Mouse (Mus musculus) urinary bladder, adult 2 months (tissue): ENCODE data around the gene Slc23a2. TPM values are rescaled to one million over a fixed set of nuclear protein-coding genes. Genes with fewer than 3 reads are reported as not detected.
A peak's percentile ranks its signal among the peaks of the same experiment; 100 is the strongest.

ENCODE experiments used
- DNase-seq: peaks from one replicate; pipeline ENCODE4 v3.0.0; 2022; ENCODE audit warnings: low spot score
- polyA plus RNA-seq: library from polyadenylated mRNA; depleted of rRNA; stranded (reverse); fragments of >200 nt; gene quantifications from 2 replicates; pipeline ENCODE4 v1.2.3, GENCODE M21; 2012

Gene Slc23a2
- polyA plus RNA-seq, 1 experiment, result 36.3 TPM

GRCm38 (mm10) chr2:132102505-132103130, 42.3 kb downstream of the Slc23a2 start:
- no peak for DNase-seq

GRCm38 (mm10) chr2:132098942-132099672, 45.8 kb downstream of the Slc23a2 start:
- DNase-seq, result no peak

GRCm38 (mm10) chr2:132098365-132098764, 46.5 kb downstream of the Slc23a2 start:
- DNase-seq, result no peak

GRCm38 (mm10) chr2:132096582-132096981, 48.3 kb downstream of the Slc23a2 start:
- DNase-seq, result no peak

GRCm38 (mm10) chr2:132095821-132096220, 49.1 kb downstream of the Slc23a2 start:
- DNase-seq, result no peak

GRCm38 (mm10) chr2:132094441-132095230, 50.3 kb downstream of the Slc23a2 start:
- DNase-seq, result no peak

GRCm38 (mm10) chr2:132093739-132094138, 51.2 kb downstream of the Slc23a2 start:
- DNase-seq, result no peak

GRCm38 (mm10) chr2:132093298-132093697, 51.6 kb downstream of the Slc23a2 start:
- DNase-seq, result no peak

GRCm38 (mm10) chr2:132092722-132093121, 52.2 kb downstream of the Slc23a2 start:
- DNase-seq, result no peak

- no peak for DNase-seq
These were observed 53.2 kb downstream of the Slc23a2 start for GRCm38 (mm10) chr2:132091749-132092148.

- DNase-seq, result no peak
These were observed 60.1 kb downstream of the Slc23a2 start for GRCm38 (mm10) chr2:132084813-132085212.

- DNase-seq, result no peak
These were observed 60.5 kb downstream of the Slc23a2 start for GRCm38 (mm10) chr2:132084396-132084795.

- DNase-seq, result no peak
These were observed 65.8 kb downstream of the Slc23a2 start for GRCm38 (mm10) chr2:132079139-132079538.

GRCm38 (mm10) chr2:132073052-132073451, 71.9 kb downstream of the Slc23a2 start:
- DNase-seq, result no peak

GRCm38 (mm10) chr2:132069985-132070735, 74.7 kb downstream of the Slc23a2 start:
- DNase-seq, result no peak

GRCm38 (mm10) chr2:132064185-132064831, 80.6 kb downstream of the Slc23a2 start:
- peak; percentile 35 for DNase-seq

- no peak for DNase-seq
These were observed 81.1 kb downstream of the Slc23a2 start for GRCm38 (mm10) chr2:132063776-132064175.

- DNase-seq, result no peak
These were observed 83.0 kb downstream of the Slc23a2 start for GRCm38 (mm10) chr2:132061884-132062283.

GRCm38 (mm10) chr2:132059919-132060318, 85.0 kb downstream of the Slc23a2 start:
- DNase-seq, result no peak

GRCm38 (mm10) chr2:132055349-132055753, 89.6 kb downstream of the Slc23a2 start:
- no peak for DNase-seq

GRCm38 (mm10) chr2:132053824-132054223, 91.1 kb downstream of the Slc23a2 start:
- DNase-seq, result no peak
